8 mouse cellular contexts compared by ENCODE assay signal in genomic region chrX:160993749-160994539, GRCm38 (mm10). TPM values are rescaled to one million over a fixed set of nuclear protein-coding genes. Genes with fewer than 3 reads are reported as not detected.
A peak's percentile ranks its signal among the peaks of the same experiment; 100 is the strongest.
DNase-seq lines count a peak whose midpoint lies in the region; ATAC-seq and TF ChIP-seq lines count a peak whose summit lies in the region.

No protein-coding gene starts in this region.

- peak; percentile 40 for ATAC-seq in forebrain, postnatal 0 days
- ATAC-seq in midbrain, embryonic 11.5 days (ENCODE audit: low FRiP score) = no peak; the same call in 1 of the 2 replicates

- H3K27ac ChIP-seq in testis, adult 2 months (ENCODE audit: control insufficient read depth, insufficient read depth, low read depth, low read length) = peak overlapping the region; percentile 74
- peak overlapping the region; percentile 76 for H3K27ac ChIP-seq in forebrain, postnatal 0 days (ENCODE audit: low read depth, low read length)
- H3K27ac ChIP-seq in midbrain, embryonic 11.5 days (ENCODE audit: low read depth, low read length) = peak overlapping the region; percentile 59

- peak overlapping the region; percentile 49 for H3K4me2 ChIP-seq in forebrain, postnatal 0 days (ENCODE audit: low read depth)
- H3K4me2 ChIP-seq in midbrain, embryonic 11.5 days = peak overlapping the region; percentile 47

- intact Hi-C loops in left cerebral cortex, postnatal 10 days (cut with DNase I) = no loop called here

- H3K36me3 ChIP-seq in testis, adult 2 months (ENCODE audit: control insufficient read depth, insufficient read depth, low read length) = no peaks in the 10 kb centered on the region
- H3K36me3 ChIP-seq in forebrain, postnatal 0 days (ENCODE audit: insufficient read depth) = no peaks in the 10 kb centered on the region
- H3K36me3 ChIP-seq in midbrain, embryonic 11.5 days (ENCODE audit: control insufficient read depth, insufficient read depth, low read length) = no peaks in the 10 kb centered on the region

- H3K4me3 ChIP-seq in testis, adult 2 months (ENCODE audit: control insufficient read depth, low read depth, low read length) = peak overlapping the region; percentile 93
- H3K4me3 ChIP-seq in forebrain, postnatal 0 days (ENCODE audit: low read depth, low read length) = peak overlapping the region; percentile 54
- H3K4me3 ChIP-seq in midbrain, embryonic 11.5 days (ENCODE audit: low read depth, low read length) = peak overlapping the region; percentile 57

- no peaks in the 10 kb centered on the region for H3K9me3 ChIP-seq in forebrain, postnatal 0 days (ENCODE audit: low read length)
- H3K9me3 ChIP-seq in midbrain, embryonic 11.5 days (ENCODE audit: control insufficient read depth, low read length) = no peaks in the 10 kb centered on the region

- 24% methylated on average over 39 of the region's 39 CpGs for WGBS in forebrain, postnatal 0 days
- 22% methylated on average over 36 of the region's 39 CpGs for WGBS in midbrain, embryonic 11.5 days

- no peak for TF ChIP-seq POLR2A in testis, adult 2 months (IDR thresholded peaks at IDR 0.05; ENCODE audit: control insufficient read depth, low read depth, low read length)

- peak overlapping the region; percentile 66 for H3K9ac ChIP-seq in forebrain, postnatal 0 days
- H3K9ac ChIP-seq in midbrain, embryonic 11.5 days (ENCODE audit: low read length) = peak overlapping the region; percentile 67

- H3K4me1 ChIP-seq in testis, adult 2 months (ENCODE audit: control insufficient read depth, insufficient read depth, low read length) = no peaks in the 10 kb centered on the region
- H3K4me1 ChIP-seq in forebrain, postnatal 0 days (ENCODE audit: insufficient read depth) = no peaks in the 10 kb centered on the region
- H3K4me1 ChIP-seq in midbrain, embryonic 11.5 days (ENCODE audit: control insufficient read depth, insufficient read depth, low read length) = no peaks in the 10 kb centered on the region; the same call in 1 of the 2 replicates

- no peak for TF ChIP-seq CTCF in testis, adult 2 months (IDR thresholded peaks at IDR 0.05; ENCODE audit: control insufficient read depth, insufficient read depth, insufficient replicate concordance, low read depth, low read length)
- TF ChIP-seq CTCF in forebrain, postnatal 0 days (IDR thresholded peaks at IDR 0.05; ENCODE audit: low read depth) = no peak

- no peaks in the 10 kb centered on the region for H3K27me3 ChIP-seq in testis, adult 2 months (ENCODE audit: control insufficient read depth, insufficient read depth, low read length)
- no peaks in the 10 kb centered on the region for H3K27me3 ChIP-seq in forebrain, postnatal 0 days (ENCODE audit: insufficient read depth, low read length)
- peaks cover 5% of the 10 kb centered on the region for H3K27me3 ChIP-seq in midbrain, embryonic 11.5 days (ENCODE audit: control insufficient read depth, insufficient read depth, low read length)

- DNase-seq in cerebellum, adult 9-10 months = peak; percentile 54
- DNase-seq in cerebellum, adult 9-11 months = no peak
- no peak for DNase-seq in testis, postnatal 14 days (ENCODE audit: low spot score)
- peak; percentile 16 for DNase-seq in forebrain, postnatal 0 days
- DNase-seq in left cerebral cortex, postnatal 10 days (ENCODE audit: extremely low spot score in 1 of 2, low spot score in 2 of 2) = peak; percentile 9 to 30
- DNase-seq in midbrain, embryonic 11.5 days (ENCODE audit: low spot score, missing footprints) = peak; percentile 90
- no peak for DNase-seq in ovary, postnatal 10 days (ENCODE audit: low spot score)

RNA-seq across cellular contexts. Expression of gene Cdkl5, which starts 0.6 kb away (rescaled TPM):
- polyA plus RNA-seq in testis, adult 2 months (2012; rRNA removed) = 9.8 and 10.5 TPM in 2 replicates
- 25.6 and 31.9 TPM in 2 replicates for total RNA-seq in forebrain, postnatal 0 days (2014; rRNA removed)
- 5.8 and 7.2 TPM in 2 replicates for polyA plus RNA-seq in forebrain, postnatal 0 days (2015; fragmentation: Nextera tagmentation; extraction: Ambion mirVana)
- total RNA-seq in left cerebral cortex, postnatal 10 days (2021) = 100 to 1,000 TPM; 132 to 142 TPM
- 4.4 and 4.8 TPM in 2 replicates for polyA plus RNA-seq in midbrain, embryonic 11.5 days (2014; fragmentation: Nextera tagmentation; extraction: Ambion mirVana)

Comparison
In these comparisons a context has a peak if more than half of its experiments do, and no peak if none do; other contexts are left out.
1. DNase-seq: peak in cerebellum, adult 9-10 months (single experiment), forebrain, postnatal 0 days (single experiment), left cerebral cortex, postnatal 10 days (2 of 2) and midbrain, embryonic 11.5 days (single experiment); none in cerebellum, adult 9-11 months (single experiment), testis, postnatal 14 days (single experiment) and ovary, postnatal 10 days (single experiment).
2. Peak in every context shown above with its lines, with median percentiles within 50 percentile points of each other: H3K27ac ChIP-seq and H3K4me3 ChIP-seq.